Mouse (Mus musculus) 3134 (cell line): ENCODE results near the gene Olfr1387.
"Not testable (repeated sequence)": the region's sequence is repeated elsewhere in the genome, so short reads cannot be mapped to it uniquely, and the experiment has no call there.

Source experiments
- DNase-seq: peaks from one replicate; pipeline ENCODE4 v3.0.0-alpha.2; 2011; ENCODE audit warnings: low spot score; ENCODE audit not compliant: insufficient read length; ENCODE audit errors: extremely low read depth

Olfr1387 gene

DNA sequence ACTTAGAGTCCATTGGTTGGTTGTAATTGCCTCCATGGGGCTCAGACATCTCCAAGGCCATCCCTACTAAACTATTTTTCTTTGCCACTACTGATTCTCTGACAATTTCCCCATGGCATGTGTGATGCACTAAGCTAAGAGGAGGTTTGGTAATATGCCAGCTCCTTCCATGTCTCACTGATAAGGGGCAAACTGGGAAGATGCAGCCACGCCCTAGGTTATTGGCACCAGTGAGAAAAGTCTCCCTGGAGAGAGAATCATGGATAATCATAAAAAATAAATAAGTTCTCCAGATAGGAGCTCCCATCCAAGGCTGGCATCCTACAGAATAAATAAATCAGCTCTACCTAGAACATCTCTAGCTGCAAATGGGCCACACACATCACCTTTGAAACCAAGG is at the start of gene Olfr1387:
Olfr1387 (plus strand) TSS at position 301 of the 400 bp plus-strand sequence.
- DNase-seq, result no peak

GRCm38 (mm10) chr11:49406784-49407183 is 48.4 kb upstream of the Olfr1387 start:
- DNase-seq, result no peak

DNA sequence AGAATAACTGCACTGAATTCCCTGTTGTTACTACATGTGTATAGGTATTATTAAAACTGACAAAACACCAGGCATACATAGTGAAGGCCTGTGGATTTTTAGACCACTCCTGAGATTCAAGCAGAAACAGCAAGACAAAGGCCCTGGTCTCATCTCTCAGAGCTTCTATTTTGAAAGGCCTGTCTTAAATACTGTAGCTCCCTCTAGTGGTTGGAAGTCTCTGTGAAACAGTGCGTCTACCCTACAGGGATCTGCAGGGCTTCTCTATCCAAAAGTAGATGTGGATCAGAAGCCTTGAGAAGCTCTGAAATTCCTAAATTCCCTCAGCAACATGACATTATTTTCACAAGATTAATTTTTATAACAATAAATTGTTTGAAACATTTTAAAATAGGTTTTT is 44.6 kb upstream of the Olfr1387 start:
- DNase-seq, result peak; percentile 10

- DNase-seq, result no peak
Measured at GRCm38 (mm10) chr11:49422767-49423166, 32.4 kb upstream of the Olfr1387 start, which contains the start of gene Olfr1389. Gene Olfr1389, plus strand, starts transcription at chr11:49423067.

- no peak for DNase-seq
Measured at GRCm38 (mm10) chr11:49425257-49425927, 29.8 kb upstream of the Olfr1387 start.

GRCm38 (mm10) chr11:49429641-49430040 is 25.5 kb upstream of the Olfr1387 start:
- DNase-seq, result no peak

GRCm38 (mm10) chr11:49436411-49436810 is 18.7 kb upstream of the Olfr1387 start, which contains the start of gene Olfr1388:
Gene Olfr1388, plus strand, starts transcription at chr11:49436624.
- DNase-seq, result no peak

- DNase-seq, result not testable (repeated sequence)
Measured at GRCm38 (mm10) chr11:49464746-49465145, 9.6 kb downstream of the Olfr1387 start, which contains the start of gene Olfr1386. Gene Olfr1386, plus strand, starts transcription at chr11:49465046.

DNA sequence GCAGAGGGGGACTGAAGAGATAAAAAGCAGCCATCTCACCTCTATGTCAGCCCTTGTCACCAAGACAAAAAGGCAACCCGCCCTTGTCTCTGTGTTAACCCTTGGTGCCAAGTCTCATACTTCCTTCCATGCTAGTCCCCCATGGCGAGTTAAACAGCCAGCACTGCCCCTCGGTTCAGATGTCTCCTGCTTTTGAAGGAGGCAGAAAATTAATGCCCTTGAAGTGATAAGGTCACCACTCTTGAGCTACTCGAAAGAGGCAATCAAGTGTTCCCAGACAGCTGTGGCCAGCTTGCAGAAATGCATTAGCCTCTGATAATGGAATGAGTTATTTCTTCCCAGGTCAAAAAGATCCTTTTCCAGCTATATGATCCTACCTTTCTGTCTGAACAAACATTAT is 30.8 kb downstream of the Olfr1387 start:
- DNase-seq, result no peak

DNA sequence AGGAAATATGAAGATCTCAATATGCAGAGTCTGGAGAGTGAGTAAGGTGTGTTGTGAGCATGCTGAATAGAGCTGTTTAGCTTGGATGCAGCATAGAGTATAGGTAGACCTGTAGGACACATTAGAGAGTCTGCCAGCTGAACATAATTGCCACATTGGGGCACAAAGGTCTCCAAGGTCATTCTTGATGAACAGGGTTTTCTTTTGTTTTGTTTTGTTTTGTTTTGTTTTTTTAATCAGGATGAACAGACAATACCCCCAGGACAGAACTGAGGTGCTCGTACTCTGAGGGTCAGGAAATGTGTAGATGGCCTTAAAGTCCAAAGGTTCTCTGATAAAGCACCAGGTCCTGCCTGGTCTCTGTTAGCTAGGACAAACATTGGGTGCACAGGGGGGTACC is 33.6 kb downstream of the Olfr1387 start, which contains the start of gene Olfr1385:
Olfr1385 (plus strand) TSS at position 301 of the 400 bp plus-strand sequence.
- not testable (repeated sequence) for DNase-seq
